Mouse (Mus musculus) brain, embryonic 14.5 days (tissue): Measurements from ENCODE around the gene Pde10a.

Source experiments
- CTCF ChIP-seq: fragments of 200-500 bp; IDR thresholded peaks from 2 replicates; pipeline ENCODE4 v1.5.1; 2012; ENCODE audit warnings: inconsistent platforms, mild to moderate bottlenecking, moderate library complexity, borderline replicate concordance; ENCODE audit not compliant: insufficient read depth, insufficient read length; ENCODE audit errors: extremely low read depth
- POLR2A ChIP-seq: fragments of 200-500 bp; IDR thresholded peaks from 2 replicates; pipeline ENCODE4 v1.6.1; 2012; ENCODE audit warnings: mild to moderate bottlenecking, inconsistent platforms, borderline replicate concordance; ENCODE audit not compliant: poor library complexity, insufficient read depth, insufficient read length, severe bottlenecking; ENCODE audit errors: extremely low read depth

- TF ChIP-seq POLR2A (no peak), CTCF (no peak)
Measured at GRCm38 (mm10) chr17:8983576-8983975, 458.4 kb downstream of the Pde10a start.
